ENCODE assay signal across 25 mouse cellular contexts in genomic region chr14:95515072-95515471, GRCm38 (mm10).
A peak's percentile ranks its signal among the peaks of the same experiment; 100 is the strongest.
DNase-seq lines count a peak whose midpoint lies in the region; ATAC-seq and TF ChIP-seq lines count a peak whose summit lies in the region.
"Had no signal": no experiment of that assay in that cellular context is flagged by ENCODE, and none has a peak within 500 bp of the region (broad histone marks: within the 10 kb centered on the region; RNA-seq: fewer than 3 reads in every experiment).

No protein-coding gene starts in this region.

- no peak overlapping the region for H3K4me3 ChIP-seq in forebrain, embryonic 11.5 days (ENCODE audit: low read depth, low read length)
- H3K4me3 ChIP-seq in forebrain, embryonic 15.5 days, result no peak overlapping the region
- no peak overlapping the region for H3K4me3 ChIP-seq in forebrain, embryonic 14.5 days (ENCODE audit: low read depth, low read length)
- no peak overlapping the region for H3K4me3 ChIP-seq in forebrain, embryonic 10.5 days
- H3K4me3 ChIP-seq: embryonic facial prominence, embryonic 13.5 days; heart, embryonic 12.5 days; heart, embryonic 15.5 days; hindbrain, embryonic 10.5 days; hindbrain, embryonic 13.5 days; intestine, embryonic 15.5 days had no signal

- no peak for TF ChIP-seq POLR2A in brain, embryonic 14.5 days (IDR thresholded peaks at IDR 0.05; ENCODE audit: borderline replicate concordance, extremely low read depth, insufficient read depth, insufficient read length, poor library complexity, severe bottlenecking)

- H3K9me3 ChIP-seq in forebrain, embryonic 11.5 days (ENCODE audit: control insufficient read depth, low read length), result no peaks in the 10 kb centered on the region
- H3K9me3 ChIP-seq in forebrain, embryonic 15.5 days, result no peaks in the 10 kb centered on the region
- H3K9me3 ChIP-seq in forebrain, embryonic 14.5 days (replicated peaks; ENCODE audit: control insufficient read depth, low read length), result no peaks in the 10 kb centered on the region
- no peaks in the 10 kb centered on the region for H3K9me3 ChIP-seq in forebrain, embryonic 10.5 days
- H3K9me3 ChIP-seq: embryonic facial prominence, embryonic 13.5 days; heart, embryonic 12.5 days; heart, embryonic 15.5 days; hindbrain, embryonic 10.5 days; hindbrain, embryonic 13.5 days; intestine, embryonic 15.5 days had no signal

- no peaks in the 10 kb centered on the region for H3K27me3 ChIP-seq in forebrain, embryonic 11.5 days (ENCODE audit: control insufficient read depth, insufficient read depth, low read length)
- H3K27me3 ChIP-seq in forebrain, embryonic 15.5 days, result no peaks in the 10 kb centered on the region
- H3K27me3 ChIP-seq in forebrain, embryonic 14.5 days (replicated peaks; ENCODE audit: control insufficient read depth, insufficient read depth, low read length), result no peaks in the 10 kb centered on the region
- no peaks in the 10 kb centered on the region for H3K27me3 ChIP-seq in forebrain, embryonic 10.5 days (ENCODE audit: poor library complexity, severe bottlenecking)
- H3K27me3 ChIP-seq: embryonic facial prominence, embryonic 13.5 days; heart, embryonic 12.5 days; heart, embryonic 15.5 days; hindbrain, embryonic 13.5 days; intestine, embryonic 15.5 days had no signal

- H3K9ac ChIP-seq in forebrain, embryonic 11.5 days (ENCODE audit: low read length), result no peak overlapping the region
- no peak overlapping the region for H3K9ac ChIP-seq in forebrain, embryonic 15.5 days (replicated peaks)
- H3K9ac ChIP-seq in forebrain, embryonic 14.5 days (ENCODE audit: low read length), result no peak overlapping the region
- H3K9ac ChIP-seq: embryonic facial prominence, embryonic 13.5 days; heart, embryonic 12.5 days; heart, embryonic 15.5 days; hindbrain, embryonic 13.5 days; intestine, embryonic 15.5 days had no signal

- no peaks in the 10 kb centered on the region for H3K36me3 ChIP-seq in forebrain, embryonic 11.5 days (ENCODE audit: control insufficient read depth, insufficient read depth, low read length)
- no peaks in the 10 kb centered on the region for H3K36me3 ChIP-seq in forebrain, embryonic 15.5 days
- H3K36me3 ChIP-seq in forebrain, embryonic 14.5 days (ENCODE audit: control insufficient read depth, insufficient read depth, low read length), result no peaks in the 10 kb centered on the region
- no peaks in the 10 kb centered on the region for H3K36me3 ChIP-seq in forebrain, embryonic 10.5 days (replicated peaks)
- H3K36me3 ChIP-seq: embryonic facial prominence, embryonic 13.5 days; heart, embryonic 12.5 days; heart, embryonic 15.5 days; hindbrain, embryonic 10.5 days; hindbrain, embryonic 13.5 days; intestine, embryonic 15.5 days had no signal

- no peak for DNase-seq in forebrain, embryonic 11.5 days (ENCODE audit: low spot score)
- peak; percentile 58 for DNase-seq in forebrain, embryonic 14.5 days (ENCODE audit: low spot score)
- no peak for DNase-seq in forebrain, embryonic 10.5 days (ENCODE audit: extremely low spot score, low spot score)
- peak; percentile 69 for DNase-seq in brain, embryonic 14.5 days (ENCODE audit: low read depth)
- no peak for DNase-seq in urinary bladder, postnatal 14 days (ENCODE audit: low spot score)
- DNase-seq: adrenal gland, adult 2 months; adrenal gland, postnatal 14 days; cerebellum, adult 11-12 months; cerebellum, adult 8-10 months; cerebellum, postnatal 10 days; cerebellum, postnatal 36 days; gastrocnemius, postnatal 25 days; heart, adult 18-20 months; heart, postnatal 10 days; heart, postnatal 36 days; kidney, adult 11 months had no signal

- WGBS in forebrain, embryonic 11.5 days, result 32% methylated on average over 1 of the region's 1 CpGs
- 15% methylated on average over 1 of the region's 1 CpGs for WGBS in forebrain, embryonic 15.5 days
- WGBS in forebrain, embryonic 14.5 days, result 0% methylated on average over 1 of the region's 1 CpGs
- WGBS in forebrain, embryonic 10.5 days, result 35% methylated on average over 1 of the region's 1 CpGs

- TF ChIP-seq CTCF in brain, embryonic 14.5 days (IDR thresholded peaks at IDR 0.05; ENCODE audit: borderline replicate concordance, extremely low read depth, insufficient read depth, insufficient read length), result no peak

- no peak overlapping the region for H3K4me2 ChIP-seq in forebrain, embryonic 11.5 days (ENCODE audit: low read depth, low read length, severe bottlenecking)
- no peak overlapping the region for H3K4me2 ChIP-seq in forebrain, embryonic 15.5 days (replicated peaks)
- H3K4me2 ChIP-seq in forebrain, embryonic 14.5 days (ENCODE audit: low read length), result no peak overlapping the region
- H3K4me2 ChIP-seq: embryonic facial prominence, embryonic 13.5 days; heart, embryonic 12.5 days; heart, embryonic 15.5 days; hindbrain, embryonic 13.5 days; intestine, embryonic 15.5 days had no signal

- H3K4me1 ChIP-seq in forebrain, embryonic 11.5 days (replicated peaks; ENCODE audit: control insufficient read depth, insufficient read depth, low read length), result no peaks in the 10 kb centered on the region
- H3K4me1 ChIP-seq in forebrain, embryonic 15.5 days, result no peaks in the 10 kb centered on the region
- no peaks in the 10 kb centered on the region for H3K4me1 ChIP-seq in forebrain, embryonic 14.5 days (ENCODE audit: control insufficient read depth, insufficient read depth, low read length)
- peaks cover 5% of the 10 kb centered on the region for H3K4me1 ChIP-seq in forebrain, embryonic 10.5 days
- H3K4me1 ChIP-seq: embryonic facial prominence, embryonic 13.5 days; heart, embryonic 12.5 days; heart, embryonic 15.5 days; hindbrain, embryonic 10.5 days; hindbrain, embryonic 13.5 days; intestine, embryonic 15.5 days had no signal

- peak; percentile 83 for ATAC-seq in forebrain, embryonic 11.5 days (replicated peaks; ENCODE audit: low FRiP score)
- no peak for ATAC-seq in forebrain, embryonic 15.5 days (replicated peaks)
- peak; percentile 72; the same call in 1 of the 2 replicates for ATAC-seq in forebrain, embryonic 14.5 days
- ATAC-seq: CD4-positive, CD25-positive, alpha-beta regulatory T cell, adult 4 months; hindbrain, embryonic 16.5 days; intestine, embryonic 15.5 days had no signal

- H3K27ac ChIP-seq in forebrain, embryonic 11.5 days (ENCODE audit: low read depth, low read length), result no peak overlapping the region
- H3K27ac ChIP-seq in forebrain, embryonic 15.5 days (replicated peaks), result no peak overlapping the region
- no peak overlapping the region for H3K27ac ChIP-seq in forebrain, embryonic 14.5 days (ENCODE audit: low read depth, low read length)
- H3K27ac ChIP-seq in forebrain, embryonic 10.5 days, result no peak overlapping the region
- H3K27ac ChIP-seq: embryonic facial prominence, embryonic 13.5 days; heart, embryonic 15.5 days; hindbrain, embryonic 10.5 days; hindbrain, embryonic 13.5 days; intestine, embryonic 15.5 days had no signal

Comparison
In these comparisons a context has a peak if more than half of its experiments do, and no peak if none do; other contexts are left out.
1. DNase-seq: peak in forebrain, embryonic 14.5 days (single experiment) and brain, embryonic 14.5 days (single experiment); none in forebrain, embryonic 11.5 days (single experiment), forebrain, embryonic 10.5 days (single experiment) and urinary bladder, postnatal 14 days (single experiment).